Mouse (Mus musculus) midbrain, embryonic 12.5 days (tissue): Measurements from ENCODE around the gene Psmb3. TPM values are rescaled to one million over a fixed set of nuclear protein-coding genes. Genes with fewer than 3 reads are reported as not detected.
"Not testable (repeated sequence)": the region's sequence is repeated elsewhere in the genome, so short reads cannot be mapped to it uniquely, and the experiment has no call there.

Experiments used
- ATAC-seq: fragments of 200-750 bp; cut with Nextera tagmentation; 2 replicates; pipeline ENCODE4 v1.8.0; 2017; ENCODE audit warnings: low read depth, moderate TSS enrichment, moderate library complexity; ENCODE audit not compliant: low FRiP score
- H3K27ac ChIP-seq: fragments of 300-500 bp; sonication (generic); replicated peaks from 2 replicates; pipeline ENCODE4 v1.5.1; 2016; ENCODE audit warnings: mild to moderate bottlenecking
- H3K27me3 ChIP-seq: fragments of 300-500 bp; sonication (generic); 2 replicates; pipeline ENCODE4 v1.6.1; 2016; ENCODE audit warnings: mild to moderate bottlenecking
- H3K36me3 ChIP-seq: fragments of 300-500 bp; sonication (generic); 2 replicates; pipeline ENCODE4 v1.6.1; 2016
- H3K4me1 ChIP-seq: fragments of 300-500 bp; sonication (generic); 2 replicates; pipeline ENCODE4 v1.6.1; 2016
- H3K4me2 ChIP-seq: fragments of 300-500 bp; sonication (generic); replicated peaks from 2 replicates; pipeline ENCODE4 v1.6.1; 2016; ENCODE audit warnings: mild to moderate bottlenecking, moderate library complexity
- H3K4me3 ChIP-seq: fragments of 300-500 bp; sonication (generic); 2 replicates; pipeline ENCODE4 v1.5.1; 2016; ENCODE audit warnings: mild to moderate bottlenecking
- H3K9ac ChIP-seq: fragments of 300-500 bp; sonication (generic); replicated peaks from 2 replicates; pipeline ENCODE4 v1.6.1; 2016; ENCODE audit warnings: mild to moderate bottlenecking, moderate library complexity
- H3K9me3 ChIP-seq: fragments of 300-500 bp; sonication (generic); 2 replicates; pipeline ENCODE4 v1.6.1; 2016; ENCODE audit warnings: mild to moderate bottlenecking
- WGBS: fragments of 180-500 bp; shearing (Covaris S2); methylation state at CpG from one replicate; pipeline ENCODE4 v1.1.7; 2016; 5-methylcytosine and 5-hydroxymethylcytosine counted together
- polyA plus RNA-seq: library from polyadenylated mRNA; unstranded; fragments of >200 nt; fragmentation: Nextera tagmentation; extraction: Ambion mirVana; gene quantifications from 2 replicates; pipeline ENCODE4 v1.2.1, GENCODE M21; 2016

Psmb3 gene
- polyA plus RNA-seq, 1 experiment from 2014 or later: 450 TPM

DNA sequence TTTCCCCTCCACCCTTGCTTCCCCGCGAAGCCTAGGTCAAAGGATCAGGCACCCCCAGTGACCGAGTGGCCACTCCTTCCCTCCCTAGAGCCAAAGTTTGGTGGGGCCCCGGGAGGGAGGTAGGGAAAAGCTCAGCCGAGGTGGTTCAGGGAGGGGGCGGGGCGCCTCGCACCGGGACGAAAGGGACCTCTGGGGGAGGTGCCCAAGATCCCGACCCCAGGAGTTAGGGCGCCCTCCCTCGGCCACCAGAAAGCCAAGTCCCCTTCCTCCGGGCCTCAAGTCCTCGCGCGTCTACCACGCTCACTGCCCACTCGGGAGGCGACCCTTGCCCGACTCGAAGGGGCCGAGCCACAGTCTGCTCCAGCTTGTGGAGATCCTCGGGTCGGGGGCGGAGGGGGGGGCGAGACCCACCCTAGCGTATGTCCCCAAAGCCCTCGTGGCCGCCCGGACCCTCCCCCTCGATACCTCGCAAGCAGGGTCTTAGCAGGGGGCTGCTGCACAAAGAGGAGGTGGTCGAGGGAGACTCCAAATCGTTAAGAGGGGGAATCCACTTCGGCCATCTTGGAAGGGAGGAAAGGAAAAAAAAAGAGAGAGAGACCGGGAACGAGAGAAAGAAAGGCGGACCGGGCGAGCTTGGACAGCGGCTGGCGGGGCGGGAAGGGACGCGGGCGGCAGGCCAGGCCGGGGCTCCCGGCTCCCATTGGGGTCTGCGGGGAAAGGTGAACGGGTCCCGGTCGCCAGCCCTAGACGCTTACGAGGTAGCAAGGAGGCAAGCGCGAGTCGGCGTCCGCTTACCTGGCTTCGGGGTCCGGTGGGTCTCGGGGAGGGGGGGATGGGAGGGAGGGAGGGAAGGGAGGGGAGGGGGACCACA is 4.2 kb upstream of the Psmb3 start:
- Histone ChIP-seq H3K9ac (peak overlapping the region; percentile 90), H3K36me3 (no peaks in the 10 kb centered on the region), H3K4me3 (peak overlapping the region; percentile 88), H3K4me1 (peaks cover 60% of the 10 kb centered on the region), H3K9me3 (no peaks in the 10 kb centered on the region), H3K27me3 (peaks cover 9% of the 10 kb centered on the region; the same call in 1 of the 2 replicates), H3K27ac (peak overlapping the region; percentile 99), H3K4me2 (peak overlapping the region; percentile 86)
- peak; percentile 7 for ATAC-seq
- under 1% methylated on average over 54 of the region's 63 CpGs for WGBS

DNA sequence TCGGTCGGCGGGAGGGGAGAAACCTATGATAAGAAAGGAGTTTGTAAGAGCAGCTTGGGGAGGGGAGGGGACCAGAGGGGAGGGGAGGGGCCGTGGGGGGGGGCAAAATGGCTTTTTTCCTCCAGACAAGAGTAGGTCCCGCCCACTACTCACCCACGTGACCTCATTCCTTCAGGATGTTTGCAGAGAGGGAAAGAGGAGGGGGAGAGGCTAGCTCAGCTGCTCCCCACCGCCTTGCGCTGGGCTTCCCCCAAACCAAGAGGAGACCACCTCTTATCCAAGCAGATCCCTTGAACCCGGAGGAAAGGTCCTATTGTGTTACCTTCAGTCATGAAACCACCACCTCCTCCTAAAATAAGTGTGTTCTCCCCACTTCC is 3.6 kb upstream of the Psmb3 start:
- no peaks in the 10 kb centered on the region for H3K36me3 ChIP-seq
- peak overlapping the region; percentile 90 for H3K9ac ChIP-seq
- ATAC-seq: peak; percentile 55
- peak overlapping the region; percentile 99 for H3K27ac ChIP-seq
- H3K4me1 ChIP-seq: peaks cover 60% of the 10 kb centered on the region
- peak overlapping the region; percentile 88 for H3K4me3 ChIP-seq
- H3K27me3 ChIP-seq: peaks cover 9% of the 10 kb centered on the region; the same call in 1 of the 2 replicates
- peak overlapping the region; percentile 86 for H3K4me2 ChIP-seq
- 0% methylated on average over 5 of the region's 9 CpGs for WGBS
- H3K9me3 ChIP-seq: no peaks in the 10 kb centered on the region

DNA sequence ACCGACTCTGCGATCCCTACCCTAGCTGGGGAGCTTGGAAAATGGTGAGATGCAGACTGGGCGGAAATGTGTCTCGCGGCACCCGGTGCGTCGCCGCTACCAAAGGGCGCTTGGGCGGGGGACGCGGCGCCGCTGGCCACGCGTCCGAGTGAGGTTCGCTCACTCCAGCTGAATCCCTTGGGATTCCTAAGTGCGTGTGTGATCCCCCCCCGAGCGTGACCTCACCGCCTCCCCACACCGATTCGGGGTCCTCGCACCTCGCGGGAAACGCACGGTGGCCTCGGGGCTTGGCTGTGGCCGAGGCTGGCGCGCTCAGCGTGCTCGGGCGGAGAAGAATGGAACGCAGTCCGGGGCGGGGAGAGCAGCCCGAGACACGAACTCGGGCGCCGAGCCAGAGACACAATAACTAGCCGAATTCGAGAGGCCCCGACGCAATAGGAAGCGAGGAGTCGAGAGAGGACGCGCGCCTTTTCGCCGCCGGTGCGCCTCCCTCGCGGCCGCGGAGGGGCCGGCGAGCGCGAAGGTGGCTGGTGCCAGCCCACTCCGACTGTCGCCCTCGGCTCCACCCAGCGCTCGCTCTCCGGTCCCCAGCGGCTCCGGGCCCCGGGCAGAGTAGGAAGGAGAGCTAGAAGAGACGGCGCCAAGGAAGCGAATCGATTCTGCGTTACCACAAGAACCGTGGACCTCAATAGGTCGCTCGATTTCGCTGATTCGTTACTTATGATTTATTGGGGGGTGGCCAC is 3.0 kb upstream of the Psmb3 start, which contains the start of gene Pcgf2:
Gene Pcgf2 (minus strand): TSS at position 495 of the 743 bp plus-strand sequence.
- Histone ChIP-seq H3K27ac (peak within 1 kb of the TSS; percentile 99), H3K4me3 (peak within 1 kb of the TSS; percentile 88), H3K4me2 (peak within 1 kb of the TSS; percentile 86), H3K4me1 (peaks cover 57% of the 10 kb centered on the region), H3K9ac (peak within 1 kb of the TSS; percentile 90), H3K9me3 (no peaks in the 10 kb centered on the region), H3K36me3 (no peaks in the 10 kb centered on the region), H3K27me3 (peaks cover 9% of the 10 kb centered on the region; the same call in 1 of the 2 replicates)
- ATAC-seq: peak; percentile 16
- WGBS: under 1% methylated on average over 81 of the region's 85 CpGs

DNA sequence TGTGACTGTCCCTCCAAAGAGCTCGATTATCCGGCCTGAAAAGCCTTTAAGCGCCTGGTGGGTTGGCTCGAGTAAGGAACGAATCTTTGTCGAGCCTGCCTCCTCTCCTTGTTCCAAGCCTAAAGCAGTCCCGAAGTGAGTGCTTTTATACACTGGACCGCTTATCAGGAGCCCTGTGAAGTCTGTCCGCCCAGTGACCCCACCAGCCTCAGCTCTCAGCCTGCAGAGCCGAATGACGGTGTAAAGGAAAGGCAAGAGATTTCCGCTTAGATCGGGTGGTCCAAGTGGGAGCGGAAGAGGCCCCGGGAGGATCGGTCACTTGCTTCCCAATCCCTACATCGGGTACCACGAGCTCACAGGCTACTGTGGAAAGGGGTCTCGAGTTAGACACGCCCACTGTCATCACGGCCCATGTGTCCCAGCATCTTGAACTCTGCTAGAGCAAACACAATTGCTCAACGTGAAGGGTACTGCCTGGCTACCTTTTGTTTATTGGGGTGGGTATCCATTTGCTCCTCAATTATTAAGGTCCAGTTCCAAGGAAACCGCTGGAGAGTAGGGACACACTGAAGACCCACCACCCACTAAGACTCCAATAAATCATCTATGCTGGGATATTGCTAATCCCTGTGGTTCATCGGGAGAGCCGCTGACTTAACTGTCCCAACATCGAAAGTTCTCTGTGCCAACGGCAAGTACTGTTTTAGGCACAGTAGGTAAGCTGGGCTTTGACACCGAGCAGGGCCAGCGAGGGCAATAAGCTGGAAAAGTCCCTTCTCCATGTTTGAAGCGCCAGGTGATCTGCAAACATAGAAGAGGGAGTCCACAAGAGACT is 2.2 kb upstream of the Psmb3 start:
- WGBS: 19% methylated on average over 30 of the region's 30 CpGs
- ATAC-seq: no peak

DNA sequence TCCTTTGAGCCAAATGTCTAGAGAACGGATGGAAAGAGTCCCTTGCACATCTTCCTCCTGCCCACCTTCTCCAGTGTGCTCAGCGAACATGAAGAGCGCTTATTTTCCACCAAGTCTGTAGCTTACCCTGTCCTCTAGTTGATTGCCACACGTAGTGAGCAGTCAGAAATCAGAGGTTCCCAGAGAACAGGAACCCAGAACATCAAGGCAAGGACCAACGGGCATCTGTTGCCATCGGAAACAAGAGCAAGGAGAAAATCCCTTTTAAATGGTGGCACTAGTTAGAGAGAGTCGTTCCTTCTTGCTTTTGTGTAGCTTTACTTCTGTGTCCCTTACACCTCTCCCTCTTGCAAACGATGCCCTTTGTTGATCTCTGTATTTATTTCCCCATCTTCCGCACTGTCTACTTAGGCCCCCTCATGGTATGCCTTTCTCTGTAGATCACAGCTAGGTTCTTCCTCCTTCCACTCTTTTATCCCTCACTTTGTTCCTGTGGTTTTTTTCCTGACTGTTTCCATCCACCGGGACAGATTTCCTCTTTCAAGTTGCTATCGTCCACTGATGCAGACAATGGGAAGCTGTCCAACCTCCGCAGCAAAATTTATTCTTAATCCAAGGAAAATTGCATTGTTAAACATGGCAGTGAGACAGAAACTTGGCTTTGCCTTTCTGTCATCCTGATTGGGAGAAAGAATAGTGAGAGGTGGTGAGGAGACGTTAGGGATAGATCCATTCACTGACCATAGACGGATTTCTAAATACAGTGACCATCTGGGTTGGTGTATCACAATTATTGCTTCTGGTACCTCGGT is 1.4 kb upstream of the Psmb3 start:
- peaks cover 11% of the 10 kb centered on the region for H3K36me3 ChIP-seq
- peak overlapping the region; percentile 99; the same call in 1 of the 2 replicates for H3K27ac ChIP-seq
- H3K27me3 ChIP-seq: peaks cover 9% of the 10 kb centered on the region; the same call in 1 of the 2 replicates
- H3K9ac ChIP-seq: no peak overlapping the region
- peak overlapping the region; percentile 88 for H3K4me3 ChIP-seq
- H3K4me1 ChIP-seq: peaks cover 40% of the 10 kb centered on the region
- H3K9me3 ChIP-seq: no peaks in the 10 kb centered on the region
- WGBS: 47% methylated on average over 15 of the region's 15 CpGs
- ATAC-seq: no peak
- H3K4me2 ChIP-seq: peak overlapping the region; percentile 86

More for the DNA sequence above, 2.2 kb upstream of the Psmb3 start:
- H3K4me2 ChIP-seq: peak overlapping the region; percentile 86
- H3K27me3 ChIP-seq: peaks cover 9% of the 10 kb centered on the region; the same call in 1 of the 2 replicates
- peak overlapping the region; percentile 99 for H3K27ac ChIP-seq
- H3K4me1 ChIP-seq: peaks cover 49% of the 10 kb centered on the region
- peak overlapping the region; percentile 88 for H3K4me3 ChIP-seq
- H3K9ac ChIP-seq: peak overlapping the region; percentile 90
- H3K9me3 ChIP-seq: no peaks in the 10 kb centered on the region
- peaks cover 3% of the 10 kb centered on the region for H3K36me3 ChIP-seq

DNA sequence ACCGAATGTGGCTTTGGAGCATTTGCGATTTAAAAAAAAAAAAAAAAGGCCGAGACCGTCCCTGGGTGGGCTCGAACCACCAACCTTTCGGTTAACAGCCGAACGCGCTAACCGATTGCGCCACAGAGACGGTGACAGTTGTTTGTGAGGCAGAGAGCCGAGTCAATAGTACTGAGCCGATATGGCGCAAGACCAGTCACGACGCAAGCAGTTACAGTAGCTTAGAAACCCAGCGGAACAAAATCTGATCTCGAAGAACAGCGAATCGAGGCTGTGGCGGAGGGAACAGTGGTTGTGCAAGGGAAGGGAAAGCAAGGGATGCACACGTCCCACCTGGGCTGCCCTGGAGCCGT is 830 bp upstream of the Psmb3 start:
- H3K27me3 ChIP-seq: peaks cover 9% of the 10 kb centered on the region; the same call in 1 of the 2 replicates
- H3K27ac ChIP-seq: peak overlapping the region; percentile 77
- no peaks in the 10 kb centered on the region for H3K9me3 ChIP-seq
- peaks cover 17% of the 10 kb centered on the region for H3K36me3 ChIP-seq
- H3K4me2 ChIP-seq: peak overlapping the region; percentile 86
- H3K9ac ChIP-seq: peak overlapping the region; percentile 62
- no peak for ATAC-seq
- WGBS: under 1% methylated on average over 24 of the region's 24 CpGs
- peak overlapping the region; percentile 88 for H3K4me3 ChIP-seq
- H3K4me1 ChIP-seq: peaks cover 35% of the 10 kb centered on the region

DNA sequence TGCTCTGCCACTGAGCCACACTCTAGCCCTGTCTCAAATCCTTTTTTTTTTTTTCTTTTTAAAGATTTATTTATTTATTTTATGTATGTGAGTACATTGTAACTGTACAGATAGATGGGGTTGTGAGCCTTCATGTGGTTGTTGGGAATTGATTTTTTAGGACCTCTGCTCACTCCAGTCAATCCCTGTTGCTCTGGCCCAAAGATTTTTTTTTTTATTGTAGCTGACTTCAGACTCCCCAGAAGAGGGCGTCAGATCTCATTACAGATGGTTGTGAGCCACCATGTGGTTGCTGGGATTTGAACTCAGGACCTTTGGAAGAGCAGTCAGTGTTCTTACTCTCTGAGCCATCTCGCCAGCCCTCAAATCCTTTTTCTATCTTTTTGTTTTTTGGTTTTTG is 6.9 kb downstream of the Psmb3 start:
- not testable (repeated sequence) for H3K4me1 ChIP-seq, H3K27me3 ChIP-seq, H3K9ac ChIP-seq, H3K4me3 ChIP-seq, H3K9me3 ChIP-seq, H3K4me2 ChIP-seq, H3K27ac ChIP-seq, ATAC-seq
- H3K36me3 ChIP-seq: peaks cover 79% of the 10 kb centered on the region
- 80% methylated on average over 2 of the region's 2 CpGs for WGBS

DNA sequence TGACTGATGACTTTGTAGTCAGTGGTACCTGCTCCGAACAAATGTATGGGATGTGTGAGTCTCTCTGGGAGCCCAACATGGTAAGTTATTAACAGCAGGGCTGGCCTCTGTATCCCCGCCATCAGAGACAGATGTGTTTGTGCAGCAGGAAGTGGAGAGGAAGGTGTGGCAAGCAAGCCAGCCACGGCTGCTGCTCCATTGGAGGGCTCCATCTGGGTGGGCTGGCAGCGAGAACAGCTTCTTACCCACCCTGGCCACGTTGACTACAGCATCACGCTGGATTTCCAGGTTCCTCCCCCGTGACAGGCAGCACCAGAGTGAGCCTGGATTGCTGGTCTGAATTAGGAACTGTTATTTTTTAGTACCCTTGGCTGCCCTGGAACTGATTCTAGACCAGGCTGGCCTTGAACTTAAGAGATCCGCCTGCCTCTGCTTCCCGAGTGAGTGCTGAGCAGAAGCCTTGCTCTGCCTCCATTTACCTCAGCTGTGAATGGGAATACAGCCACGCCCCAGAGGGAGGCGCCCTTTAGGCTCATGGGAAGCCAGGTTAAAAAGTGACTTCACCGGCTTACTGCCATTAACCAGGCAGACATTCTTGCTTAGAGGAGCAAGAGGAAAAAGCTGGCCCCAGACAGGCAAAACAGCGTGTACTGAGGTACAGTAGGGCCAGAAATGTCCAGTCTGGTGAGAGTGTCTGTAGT is 8.2 kb downstream of the Psmb3 start:
- Histone ChIP-seq H3K9ac (no peak overlapping the region), H3K9me3 (no peaks in the 10 kb centered on the region), H3K27ac (no peak overlapping the region), H3K4me2 (no peak overlapping the region), H3K36me3 (peaks cover 73% of the 10 kb centered on the region), H3K4me1 (no peaks in the 10 kb centered on the region), H3K27me3 (no peaks in the 10 kb centered on the region), H3K4me3 (no peak overlapping the region)
- 89% methylated on average over 13 of the region's 13 CpGs for WGBS
- ATAC-seq: no peak

DNA sequence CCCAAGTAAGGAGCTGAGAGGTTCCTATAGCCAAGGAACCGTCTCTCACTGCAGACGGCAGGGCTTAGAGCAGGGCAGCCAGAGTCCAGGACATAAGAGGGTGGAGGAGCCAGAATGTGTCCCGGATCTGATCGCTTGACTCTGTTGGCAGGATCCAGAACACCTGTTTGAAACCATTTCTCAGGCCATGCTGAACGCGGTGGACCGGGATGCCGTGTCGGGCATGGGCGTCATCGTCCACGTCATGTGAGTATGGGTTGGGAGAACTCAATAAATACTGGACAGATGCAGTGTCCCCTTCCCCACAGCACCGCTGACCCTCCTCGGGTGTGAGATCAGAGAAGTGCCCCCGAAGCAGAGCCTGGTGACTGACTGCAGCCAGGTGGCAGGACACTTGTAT is 9.1 kb downstream of the Psmb3 start:
- no peak overlapping the region for H3K9ac ChIP-seq
- peaks cover 68% of the 10 kb centered on the region for H3K36me3 ChIP-seq
- no peaks in the 10 kb centered on the region for H3K9me3 ChIP-seq
- H3K4me3 ChIP-seq: no peak overlapping the region
- no peaks in the 10 kb centered on the region for H3K4me1 ChIP-seq
- no peak for ATAC-seq
- no peaks in the 10 kb centered on the region for H3K27me3 ChIP-seq
- H3K27ac ChIP-seq: no peak overlapping the region
- no peak overlapping the region for H3K4me2 ChIP-seq
- WGBS: 96% methylated on average over 15 of the region's 15 CpGs

DNA sequence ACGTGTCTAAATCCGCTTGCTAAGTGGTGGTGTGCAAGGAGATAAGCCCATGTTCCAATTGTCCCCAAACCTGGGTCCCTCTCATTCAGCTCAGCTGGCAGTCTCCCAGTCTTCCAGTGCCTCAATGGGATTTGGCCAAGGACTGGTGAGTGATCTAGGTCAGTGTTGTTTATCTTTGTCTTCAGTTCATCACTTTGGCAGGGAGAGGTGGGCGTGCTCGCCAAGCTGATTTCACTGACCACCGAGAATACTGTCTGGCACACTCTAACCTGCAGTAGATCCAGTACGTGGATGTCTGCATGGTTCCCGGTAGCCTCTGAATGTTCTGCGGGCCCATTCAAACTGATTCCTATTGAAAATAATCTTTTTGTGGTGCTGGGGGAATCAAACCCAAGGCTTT is 10.7 kb downstream of the Psmb3 start:
- H3K27ac ChIP-seq: no peak overlapping the region
- H3K4me1 ChIP-seq: no peaks in the 10 kb centered on the region
- H3K9me3 ChIP-seq: no peaks in the 10 kb centered on the region
- WGBS: 91% methylated on average over 8 of the region's 8 CpGs
- no peak overlapping the region for H3K4me2 ChIP-seq
- no peak for ATAC-seq
- H3K36me3 ChIP-seq: peaks cover 70% of the 10 kb centered on the region
- no peaks in the 10 kb centered on the region for H3K27me3 ChIP-seq
- H3K4me3 ChIP-seq: no peak overlapping the region
- no peak overlapping the region for H3K9ac ChIP-seq
